Mouse (Mus musculus) kidney, embryonic 16.5 days (tissue): Measurements from ENCODE around the gene Pllp. TPM values are rescaled to one million over a fixed set of nuclear protein-coding genes. Genes with fewer than 3 reads are reported as not detected.

Experiments used
- ATAC-seq: fragments of 200-750 bp; cut with Nextera tagmentation; 2 replicates; pipeline ENCODE4 v1.8.0; 2017; ENCODE audit warnings: moderate TSS enrichment; ENCODE audit not compliant: low FRiP score, low TSS enrichment
- H3K27ac ChIP-seq: fragments of 300-500 bp; sonication (generic); 2 replicates; pipeline ENCODE4 v1.5.1; 2014; ENCODE audit warnings: low read length
- H3K27me3 ChIP-seq: fragments of 300-500 bp; sonication (generic); 2 replicates; pipeline ENCODE4 v1.6.1; 2014; ENCODE audit warnings: low read length, control low read depth, mixed read lengths; ENCODE audit not compliant: insufficient read depth
- H3K36me3 ChIP-seq: fragments of 300-500 bp; sonication (generic); 2 replicates; pipeline ENCODE4 v1.6.1; 2014; ENCODE audit warnings: low read length, control low read depth, mixed read lengths; ENCODE audit not compliant: insufficient read depth
- H3K4me1 ChIP-seq: fragments of 300-500 bp; sonication (generic); 2 replicates; pipeline ENCODE4 v1.6.1; 2014; ENCODE audit warnings: low read length, control low read depth, mixed read lengths; ENCODE audit not compliant: insufficient read depth
- H3K4me2 ChIP-seq: fragments of 300-500 bp; sonication (generic); replicated peaks from 2 replicates; pipeline ENCODE4 v1.6.1; 2014; ENCODE audit warnings: low read depth, low read length
- H3K4me3 ChIP-seq: fragments of 300-500 bp; sonication (generic); 2 replicates; pipeline ENCODE4 v1.5.1; 2014; ENCODE audit warnings: mild to moderate bottlenecking, low read length
- H3K9ac ChIP-seq: fragments of 300-500 bp; sonication (generic); replicated peaks from 2 replicates; pipeline ENCODE4 v1.6.1; 2014; ENCODE audit warnings: low read length
- H3K9me3 ChIP-seq: fragments of 300-500 bp; sonication (generic); 2 replicates; pipeline ENCODE4 v1.6.1; 2016; ENCODE audit warnings: low read length, control low read depth
- WGBS: fragments of 180-500 bp; shearing (Covaris S2); extraction: QIAGEN DNeasy Blood & Tissue Kit; methylation state at CpG from one replicate; pipeline ENCODE4 v1.1.7; 2014; 5-methylcytosine and 5-hydroxymethylcytosine counted together
- polyA plus RNA-seq: library from polyadenylated mRNA; unstranded; fragments of >200 nt; fragmentation: Nextera tagmentation; extraction: Ambion mirVana; gene quantifications from 2 replicates; pipeline ENCODE4 v1.2.1, GENCODE M21; 2015

The Pllp gene
- polyA plus RNA-seq, 1 experiment from 2014 or later: 19.6 TPM

- ATAC-seq: peak; percentile 64
- peak overlapping the region; percentile 56 for H3K4me3 ChIP-seq
- peaks cover 55% of the 10 kb centered on the region for H3K27me3 ChIP-seq
- H3K36me3 ChIP-seq: no peaks in the 10 kb centered on the region
- no peak overlapping the region for H3K27ac ChIP-seq
- H3K4me2 ChIP-seq: peak overlapping the region; percentile 84
- WGBS: 0% methylated on average over 31 of the region's 31 CpGs
- H3K9me3 ChIP-seq: no peaks in the 10 kb centered on the region
- H3K9ac ChIP-seq: peak overlapping the region; percentile 62
- peaks cover 15% of the 10 kb centered on the region for H3K4me1 ChIP-seq
Observed at GRCm38 (mm10) chr8:94695341-94695993, 611 bp downstream of the Pllp start.

DNA sequence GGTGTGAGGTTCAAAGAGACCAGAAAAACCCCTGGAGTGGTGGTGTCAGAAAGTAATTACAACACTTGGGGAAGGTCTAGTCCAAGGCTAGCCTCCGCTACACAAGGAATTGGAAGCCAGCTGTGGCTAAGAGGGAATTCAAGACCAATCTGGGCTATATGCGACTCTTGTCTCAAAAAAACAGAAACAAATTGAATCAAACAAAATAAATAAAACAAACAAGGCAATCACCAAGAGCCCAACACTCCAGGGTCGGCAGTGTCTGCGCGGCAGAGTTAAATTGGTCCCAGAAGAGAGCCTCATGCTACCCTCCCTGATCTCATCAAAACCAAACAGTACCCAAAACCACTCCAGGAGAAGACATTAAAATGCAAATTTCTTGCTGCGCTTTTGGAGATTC is 1.4 kb downstream of the Pllp start:
- H3K27me3 ChIP-seq: peaks cover 55% of the 10 kb centered on the region
- no peaks in the 10 kb centered on the region for H3K9me3 ChIP-seq
- no peak overlapping the region for H3K9ac ChIP-seq
- no peak for ATAC-seq
- peaks cover 15% of the 10 kb centered on the region for H3K4me1 ChIP-seq
- H3K4me3 ChIP-seq: peak overlapping the region; percentile 56
- no peak overlapping the region for H3K27ac ChIP-seq
- no peaks in the 10 kb centered on the region for H3K36me3 ChIP-seq
- 2% methylated on average over 6 of the region's 6 CpGs for WGBS
- H3K4me2 ChIP-seq: peak overlapping the region; percentile 84

- no peak overlapping the region for H3K9ac ChIP-seq
- no peaks in the 10 kb centered on the region for H3K36me3 ChIP-seq
- WGBS: 71% methylated on average over 9 of the region's 9 CpGs
- H3K27me3 ChIP-seq: no peaks in the 10 kb centered on the region
- H3K27ac ChIP-seq: no peak overlapping the region
- no peak for ATAC-seq
- H3K9me3 ChIP-seq: no peaks in the 10 kb centered on the region
- no peak overlapping the region for H3K4me2 ChIP-seq
- H3K4me1 ChIP-seq: no peaks in the 10 kb centered on the region
- H3K4me3 ChIP-seq: no peak overlapping the region
Observed at GRCm38 (mm10) chr8:94685953-94686352, 10.1 kb downstream of the Pllp start.

DNA sequence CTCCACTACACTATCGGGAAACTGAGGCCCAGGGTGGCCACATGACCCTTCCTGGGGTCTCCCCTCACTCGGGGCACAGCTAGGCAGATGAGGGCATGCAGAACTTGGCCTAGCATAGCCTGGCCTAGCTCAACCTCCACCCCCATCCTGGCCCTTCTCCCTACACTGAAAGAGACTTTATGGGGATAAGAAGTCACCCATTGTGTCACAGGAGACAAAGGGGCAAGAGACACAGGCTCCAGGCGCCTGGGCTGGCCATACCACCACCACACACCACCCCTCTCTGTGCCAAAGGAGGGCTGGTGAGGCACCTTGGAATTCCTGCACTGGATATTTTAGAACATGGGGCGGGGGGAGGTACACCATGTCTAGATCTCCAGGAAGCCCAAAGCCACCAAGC is 11.8 kb downstream of the Pllp start:
- Histone ChIP-seq H3K9me3 (peaks cover 4% of the 10 kb centered on the region; the same call in 1 of the 2 replicates), H3K36me3 (no peaks in the 10 kb centered on the region), H3K4me1 (no peaks in the 10 kb centered on the region), H3K9ac (no peak overlapping the region), H3K27ac (no peak overlapping the region), H3K27me3 (no peaks in the 10 kb centered on the region), H3K4me3 (no peak overlapping the region), H3K4me2 (no peak overlapping the region)
- 82% methylated on average over 4 of the region's 4 CpGs for WGBS
- no peak for ATAC-seq

- WGBS: 76% methylated on average over 16 of the region's 16 CpGs
- peaks cover 4% of the 10 kb centered on the region; the same call in 1 of the 2 replicates for H3K9me3 ChIP-seq
- no peaks in the 10 kb centered on the region for H3K4me1 ChIP-seq
- H3K27me3 ChIP-seq: no peaks in the 10 kb centered on the region
- H3K9ac ChIP-seq: no peak overlapping the region
- no peak overlapping the region for H3K4me2 ChIP-seq
- ATAC-seq: peak; percentile 78
- no peaks in the 10 kb centered on the region for H3K36me3 ChIP-seq
- H3K27ac ChIP-seq: peak overlapping the region; percentile 74
- no peak overlapping the region for H3K4me3 ChIP-seq
Observed at GRCm38 (mm10) chr8:94682732-94683524, 13.2 kb downstream of the Pllp start.

- Histone ChIP-seq H3K4me2 (no peak overlapping the region), H3K9ac (no peak overlapping the region), H3K9me3 (peaks cover 4% of the 10 kb centered on the region; the same call in 1 of the 2 replicates), H3K4me3 (no peak overlapping the region), H3K36me3 (no peaks in the 10 kb centered on the region), H3K27ac (no peak overlapping the region), H3K4me1 (no peaks in the 10 kb centered on the region), H3K27me3 (no peaks in the 10 kb centered on the region)
- ATAC-seq: no peak
- 82% methylated on average over 3 of the region's 3 CpGs for WGBS
Observed at GRCm38 (mm10) chr8:94680414-94680813, 15.7 kb downstream of the Pllp start.

- no peak overlapping the region for H3K4me2 ChIP-seq
- H3K9me3 ChIP-seq: peaks cover 4% of the 10 kb centered on the region; the same call in 1 of the 2 replicates
- no peak overlapping the region for H3K4me3 ChIP-seq
- no peaks in the 10 kb centered on the region for H3K27me3 ChIP-seq
- H3K4me1 ChIP-seq: no peaks in the 10 kb centered on the region
- H3K9ac ChIP-seq: no peak overlapping the region
- no peak for ATAC-seq
- peaks cover 8% of the 10 kb centered on the region; the same call in 1 of the 2 replicates for H3K36me3 ChIP-seq
- 35% methylated on average over 9 of the region's 9 CpGs for WGBS
- peak overlapping the region; percentile 62 for H3K27ac ChIP-seq
Observed at GRCm38 (mm10) chr8:94678582-94678981, 17.5 kb downstream of the Pllp start.

DNA sequence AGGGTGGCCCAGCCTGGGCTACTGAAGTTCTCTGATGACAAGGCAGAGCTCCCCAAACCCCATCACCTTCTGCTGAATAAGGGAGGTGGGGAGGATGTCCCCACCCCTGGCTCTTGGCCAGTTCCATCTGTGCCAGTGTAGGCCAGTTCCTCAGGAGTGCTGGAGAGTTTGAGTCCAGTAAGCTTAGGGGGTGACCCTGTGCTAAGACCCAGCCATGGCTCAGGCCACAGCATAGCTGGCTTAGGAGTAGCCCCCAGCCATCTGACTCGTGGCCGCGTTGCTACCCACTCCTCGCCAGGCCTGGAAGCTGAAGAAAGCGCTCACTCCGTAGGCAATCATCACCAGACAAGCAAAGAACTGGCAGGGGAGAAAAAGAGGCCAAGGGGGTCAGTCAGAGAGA is 20.2 kb downstream of the Pllp start:
- H3K4me1 ChIP-seq: no peaks in the 10 kb centered on the region
- no peaks in the 10 kb centered on the region for H3K27me3 ChIP-seq
- ATAC-seq: 0 out of 2 replicates have a peak, but pooled peaks have one; percentile 33
- no peak overlapping the region for H3K4me3 ChIP-seq
- H3K4me2 ChIP-seq: no peak overlapping the region
- H3K36me3 ChIP-seq: peaks cover 34% of the 10 kb centered on the region
- H3K9ac ChIP-seq: no peak overlapping the region
- H3K27ac ChIP-seq: no peak overlapping the region
- 84% methylated on average over 6 of the region's 6 CpGs for WGBS
- H3K9me3 ChIP-seq: peaks cover 4% of the 10 kb centered on the region; the same call in 1 of the 2 replicates

DNA sequence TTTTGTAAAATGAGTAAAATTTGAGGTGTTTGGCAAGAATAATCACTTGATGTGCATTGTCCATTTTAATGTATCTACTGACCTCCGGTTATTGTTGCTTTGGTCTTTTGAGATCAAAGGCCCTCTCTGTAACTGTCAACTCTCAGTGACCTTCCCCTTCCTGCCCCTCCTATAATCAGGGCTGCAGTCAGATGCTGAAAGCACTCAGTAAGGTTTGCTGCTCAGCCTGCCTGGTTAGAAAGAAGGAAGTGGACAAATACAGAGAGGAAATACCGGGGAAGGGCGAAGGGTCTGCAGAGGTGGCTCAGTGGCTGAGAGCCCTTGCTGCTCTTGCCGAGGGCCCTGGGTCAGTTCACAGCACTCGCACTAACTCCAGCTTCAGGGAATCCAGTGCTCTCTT is 21.7 kb downstream of the Pllp start:
- no peak overlapping the region for H3K4me2 ChIP-seq
- no peak overlapping the region for H3K27ac ChIP-seq
- ATAC-seq: no peak
- peaks cover 42% of the 10 kb centered on the region for H3K36me3 ChIP-seq
- WGBS: 65% methylated on average over 5 of the region's 5 CpGs
- no peaks in the 10 kb centered on the region for H3K4me1 ChIP-seq
- no peak overlapping the region for H3K4me3 ChIP-seq
- H3K27me3 ChIP-seq: no peaks in the 10 kb centered on the region
- H3K9ac ChIP-seq: no peak overlapping the region
- no peaks in the 10 kb centered on the region for H3K9me3 ChIP-seq
